Mouse (Mus musculus) 3134 (cell line): Measurements from ENCODE around the gene Gm156.
"Not testable (repeated sequence)": the region's sequence is repeated elsewhere in the genome, so short reads cannot be mapped to it uniquely, and the experiment has no call there.

Experiments
- DNase-seq: peaks from one replicate; pipeline ENCODE4 v3.0.0-alpha.2; 2011; ENCODE audit warnings: low spot score; ENCODE audit not compliant: insufficient read length; ENCODE audit errors: extremely low read depth

The Gm156 gene

DNA sequence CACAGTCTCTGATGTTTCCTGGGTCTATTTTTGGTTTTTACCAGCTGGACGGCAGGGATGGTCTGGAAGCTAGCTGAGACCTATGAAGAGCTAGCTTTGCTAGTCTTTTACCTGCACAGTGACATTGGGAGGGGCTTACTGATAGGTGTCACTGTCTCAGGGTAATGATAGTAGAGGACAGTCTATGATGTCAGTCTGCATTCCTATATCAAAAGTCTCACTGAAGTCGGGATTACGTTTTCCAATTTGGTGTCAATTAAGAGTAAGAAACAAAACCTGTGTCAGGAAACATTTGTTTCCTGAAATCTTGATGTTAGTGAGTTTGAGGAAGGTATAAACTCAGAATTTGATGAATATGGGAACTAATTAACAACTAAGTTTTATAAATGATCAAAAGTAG, at the start of gene Gm156:
Gm156 (minus strand) TSS at position 101 of the 400 bp plus-strand sequence.
- not testable (repeated sequence) for DNase-seq

DNA sequence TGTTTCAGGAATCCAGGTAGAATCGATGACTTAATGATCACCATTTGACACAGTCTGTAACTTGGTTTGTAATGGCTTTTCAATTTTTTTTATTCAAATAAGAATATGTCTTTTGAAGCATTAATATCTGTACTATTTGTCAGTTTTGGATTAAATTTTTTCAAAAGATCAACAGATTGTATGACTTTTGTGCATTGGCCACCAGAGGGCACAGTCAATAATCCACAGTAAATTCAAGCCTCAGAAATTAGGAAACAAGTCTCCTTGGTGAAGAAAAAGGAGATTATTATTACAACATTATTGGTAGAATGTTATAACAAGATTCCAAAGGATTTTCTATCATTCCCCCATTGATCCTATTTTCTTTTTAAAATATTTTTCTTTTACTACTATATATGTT, 41.5 kb upstream of the Gm156 start:
- no peak for DNase-seq

DNA sequence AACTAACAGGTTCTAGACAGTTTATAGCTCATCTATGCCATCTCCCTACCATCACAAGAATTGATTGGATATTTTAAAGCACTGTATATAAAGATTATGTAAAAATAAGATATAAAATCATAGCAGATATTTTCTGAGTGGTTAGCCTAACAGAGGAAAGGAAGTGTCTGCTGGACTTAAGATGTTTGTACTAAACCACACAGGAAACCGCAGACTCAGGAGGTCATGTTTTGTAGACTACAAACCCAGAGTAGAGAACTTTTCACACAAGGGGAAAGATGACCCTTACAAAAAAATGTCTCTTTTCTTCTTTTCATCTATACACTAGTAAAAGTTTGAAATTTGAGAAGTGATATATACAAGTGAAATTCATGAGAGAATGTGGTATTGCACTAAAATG, 39.9 kb upstream of the Gm156 start:
- no peak for DNase-seq

DNA sequence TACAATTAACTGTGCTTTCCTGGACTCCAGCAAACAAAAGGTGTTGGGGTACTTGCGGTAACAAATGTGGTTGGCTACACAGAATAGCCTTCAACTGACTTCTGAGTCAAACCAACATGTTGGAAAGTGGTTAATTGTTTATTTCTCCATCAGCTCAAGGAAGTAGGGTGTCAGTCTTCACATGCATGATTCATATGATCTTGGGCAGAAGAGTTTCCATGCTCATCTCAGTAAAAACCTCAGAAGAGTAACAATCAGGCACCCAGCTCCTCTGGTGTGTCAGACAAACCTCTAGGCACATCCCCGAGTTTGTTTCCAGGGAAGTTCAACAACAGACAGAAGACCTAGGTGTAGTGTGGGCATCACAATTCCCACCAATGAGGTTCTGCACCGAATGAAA, 33.7 kb upstream of the Gm156 start:
- no peak for DNase-seq

DNA sequence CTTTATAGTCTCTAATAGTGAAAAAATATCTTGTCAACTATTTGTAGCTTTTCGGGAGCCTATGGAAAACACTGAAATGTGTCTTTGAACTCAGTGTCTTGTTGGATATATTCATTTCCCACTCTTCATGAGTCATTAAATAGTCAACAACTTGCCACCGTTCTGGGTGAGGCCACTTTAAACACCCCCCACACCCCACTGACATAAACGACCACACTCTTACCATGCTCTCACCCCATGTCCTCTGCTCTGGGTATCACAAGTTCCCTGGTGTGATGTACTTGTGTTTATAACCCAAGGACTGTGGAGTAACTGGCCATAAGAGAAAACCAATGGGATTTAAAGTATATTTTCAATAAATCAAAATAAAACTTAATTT, 36.4 kb downstream of the Gm156 start:
- DNase-seq: no peak

DNA sequence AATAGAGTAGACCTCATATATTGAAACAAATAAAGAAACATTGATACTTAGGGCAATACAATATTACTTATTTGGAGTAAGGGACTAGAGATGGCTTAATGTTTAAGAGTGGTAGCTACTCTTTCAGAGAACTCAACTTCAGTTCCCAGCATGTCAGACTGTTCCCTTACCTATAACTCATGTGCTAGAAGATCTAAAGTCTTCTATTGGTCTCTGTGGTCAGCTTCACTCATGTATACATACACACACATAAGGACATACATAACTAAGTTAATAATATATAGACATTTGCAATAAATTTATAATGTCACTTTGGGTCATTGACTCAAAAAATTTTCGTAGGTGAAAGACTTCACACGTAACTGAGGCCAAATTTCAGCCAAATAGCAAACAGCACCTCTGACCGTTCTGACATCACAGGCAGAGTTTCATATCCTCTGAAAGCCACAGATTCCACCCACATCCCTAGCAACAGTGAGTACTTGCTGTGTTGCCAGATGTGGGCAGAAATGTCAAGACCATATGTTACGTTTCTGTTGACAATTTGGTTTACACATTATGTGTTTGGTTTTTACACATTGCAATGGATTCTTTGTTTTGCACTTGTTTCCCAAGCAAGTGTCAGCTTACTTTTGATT, 36.9 kb downstream of the Gm156 start:
- DNase-seq: no peak

DNA sequence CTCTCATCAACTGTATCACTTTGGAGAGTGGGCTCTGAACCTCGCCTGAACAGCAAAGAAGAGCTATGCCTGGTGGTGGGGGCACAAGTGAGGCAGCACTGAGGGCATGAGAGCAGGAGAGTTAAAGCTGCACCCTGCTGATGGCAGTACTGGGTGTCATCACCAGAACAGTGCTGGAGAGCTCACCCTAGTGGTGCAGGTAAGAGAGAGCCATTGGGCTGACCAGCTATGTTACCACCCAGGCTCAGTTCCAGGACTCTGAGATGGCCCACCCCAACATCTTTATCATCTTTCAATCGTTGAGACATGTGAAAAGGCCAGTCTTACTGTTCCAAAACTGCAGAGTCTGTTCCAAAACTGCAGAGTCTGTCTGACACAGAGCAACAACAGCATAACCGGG, 37.9 kb downstream of the Gm156 start:
- DNase-seq: no peak

DNA sequence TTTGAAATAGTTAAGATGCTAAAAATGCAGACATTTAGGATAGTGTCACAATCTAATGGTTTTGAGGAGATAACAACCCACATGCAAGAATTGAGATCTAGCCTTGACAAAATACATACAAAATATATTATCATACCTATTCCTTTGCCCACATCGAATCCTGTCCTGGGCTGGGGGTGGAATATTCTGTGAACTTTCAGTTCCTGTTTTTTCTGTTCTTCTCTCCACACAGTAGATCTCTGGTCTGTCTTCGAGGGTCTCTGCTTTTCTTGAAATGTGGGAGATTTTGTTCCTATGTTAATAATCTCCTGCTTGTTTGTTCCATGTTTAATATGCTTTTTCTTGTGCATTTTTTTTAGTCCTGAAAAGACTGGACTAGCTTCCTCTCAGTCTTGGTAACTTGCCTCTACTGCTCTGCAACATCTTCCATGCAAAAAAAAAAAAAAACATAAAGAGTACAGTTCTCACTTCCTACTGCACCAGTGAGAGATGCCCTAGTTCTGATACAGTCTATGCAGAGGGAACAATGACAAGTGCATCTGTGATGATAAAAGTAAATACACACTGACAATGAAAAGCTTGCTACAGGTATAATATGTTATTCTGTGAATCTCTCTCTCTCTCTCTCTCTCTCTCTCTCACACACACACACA, 43.9 kb downstream of the Gm156 start, which contains the start of gene Klri2:
Klri2 (minus strand) TSS at position 416 of the 653 bp plus-strand sequence.
- DNase-seq: no peak

DNA sequence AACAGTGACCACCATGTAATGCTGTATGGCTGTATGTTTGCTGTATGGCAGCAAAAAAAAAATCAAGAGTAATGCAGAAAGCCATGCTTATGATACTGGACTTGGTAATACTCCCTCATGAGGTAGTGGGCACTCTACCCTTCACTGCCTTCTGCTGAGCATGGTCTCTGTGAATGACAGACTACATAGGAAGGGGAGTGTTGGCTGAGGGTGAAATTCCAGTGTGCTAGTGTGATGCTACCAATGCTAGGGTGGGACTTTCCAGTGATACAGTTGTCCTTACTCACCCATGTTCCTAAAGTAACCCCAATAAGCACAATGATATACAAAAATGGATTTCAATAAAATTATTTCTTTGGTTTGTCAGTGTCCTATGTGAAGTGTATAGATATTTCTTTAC, 47.7 kb downstream of the Gm156 start:
- DNase-seq: no peak

DNA sequence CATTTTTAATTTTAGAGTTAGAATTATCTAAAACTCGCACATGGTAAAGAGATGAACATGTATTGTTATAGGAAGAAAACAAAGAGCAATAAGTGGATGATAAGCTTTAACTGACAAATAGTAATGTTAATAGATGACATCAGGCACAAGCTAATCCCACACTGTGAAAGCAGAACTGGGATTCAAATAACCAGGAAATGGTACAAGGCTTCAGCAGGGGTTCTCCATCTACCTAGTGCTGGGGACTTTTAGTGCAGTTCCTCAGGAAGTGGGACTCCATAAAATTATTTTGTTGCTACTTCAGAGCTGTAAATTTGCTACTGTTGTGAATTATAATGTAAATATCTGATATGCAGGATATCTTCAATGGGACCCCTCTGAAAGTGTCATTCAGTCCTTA, 56.8 kb downstream of the Gm156 start:
- no peak for DNase-seq

DNA sequence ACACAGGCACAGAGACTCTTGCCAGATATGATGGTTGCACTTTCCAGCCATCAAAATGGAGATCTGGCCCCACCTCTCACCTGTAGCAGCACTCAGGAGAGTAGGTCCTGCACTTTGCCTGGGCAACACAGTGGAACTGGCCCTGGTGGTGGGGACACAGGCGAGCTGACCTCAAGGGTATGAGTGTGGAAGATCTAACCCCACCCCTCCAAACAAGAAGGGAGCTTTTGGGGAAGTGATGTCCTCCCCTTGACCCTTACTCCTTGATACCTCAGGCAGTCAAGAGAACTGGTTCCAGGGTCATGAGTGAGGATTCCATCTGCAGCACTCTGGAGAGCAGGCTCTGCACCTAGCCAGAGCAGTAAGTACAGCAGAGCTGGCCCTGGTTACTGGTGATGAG, 62.7 kb downstream of the Gm156 start:
- DNase-seq: no peak

DNA sequence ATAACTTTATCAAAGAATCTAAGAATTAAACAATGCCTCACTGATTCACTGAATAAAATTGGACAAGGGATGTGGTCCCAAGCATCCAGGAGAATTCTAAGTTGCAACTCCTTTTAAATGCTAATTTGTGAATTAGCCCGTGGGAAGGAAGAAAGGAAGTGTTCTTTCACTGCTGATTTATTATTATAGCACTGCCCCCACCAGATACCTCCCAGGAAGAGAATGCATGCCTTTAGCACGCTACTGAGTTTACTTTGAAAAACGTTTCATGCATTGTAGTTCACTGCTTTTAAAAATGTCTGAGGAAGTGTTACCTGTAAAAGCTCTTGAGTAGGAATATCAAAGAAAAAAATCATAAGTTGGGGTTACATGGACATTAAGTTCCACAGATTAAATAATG, 63.6 kb downstream of the Gm156 start:
- no peak for DNase-seq

DNA sequence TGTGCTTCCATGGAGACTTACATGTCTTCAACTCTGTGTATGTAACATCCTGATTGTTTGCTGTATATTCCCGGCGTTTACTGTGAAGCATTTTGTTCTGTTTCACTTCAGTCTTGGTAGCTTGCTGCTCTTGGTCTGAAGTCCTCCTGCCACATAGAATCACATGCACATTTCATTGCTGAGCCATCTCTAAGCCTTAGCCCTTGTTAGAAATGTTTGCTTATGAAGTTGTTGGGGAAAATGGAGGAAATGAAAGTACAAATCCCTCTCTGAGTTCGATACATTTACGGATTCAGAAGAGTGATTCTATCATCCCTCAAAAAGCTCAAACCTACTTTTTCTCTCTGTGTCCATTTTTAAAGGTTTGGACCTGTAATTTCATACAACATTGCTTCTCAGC, 67.0 kb downstream of the Gm156 start, which contains the start of gene Klri1:
Klri1 (minus strand) TSS at position 101 of the 400 bp plus-strand sequence.
- DNase-seq: no peak
